Mouse (Mus musculus) hindlimb bud, embryonic 11.5 days (tissue): Measurements from ENCODE around the gene Pigb.

Experiments used
- DNase-seq: peaks from one replicate; pipeline ENCODE4 v3.0.0-alpha.2; 2012; ENCODE audit warnings: low read depth, low spot score; ENCODE audit errors: extremely low spot score

The Pigb gene

GRCm38 (mm10) chr9:72996806-72997205, 43.4 kb downstream of the Pigb start:
- no peak for DNase-seq

DNA sequence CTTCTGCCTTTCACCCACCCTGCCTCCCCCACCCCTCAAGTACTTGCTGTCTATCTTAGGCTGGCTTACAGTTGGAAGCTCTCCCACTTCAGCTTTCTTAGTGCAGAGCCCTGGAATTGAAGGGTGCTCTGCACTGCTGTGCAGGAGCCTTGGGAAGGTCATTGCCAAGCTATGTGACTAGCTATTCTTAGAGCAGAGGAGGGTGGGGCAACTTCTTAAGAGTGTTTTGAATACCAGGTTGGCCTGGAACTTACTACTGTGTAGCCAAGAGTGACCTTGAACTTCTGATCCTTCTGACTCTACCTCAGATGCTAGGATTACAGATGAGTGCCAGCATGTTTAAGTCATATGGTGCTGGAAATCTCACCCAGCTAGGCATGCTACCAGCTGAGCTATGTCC, 44.0 kb downstream of the Pigb start:
- DNase-seq = no peak

DNA sequence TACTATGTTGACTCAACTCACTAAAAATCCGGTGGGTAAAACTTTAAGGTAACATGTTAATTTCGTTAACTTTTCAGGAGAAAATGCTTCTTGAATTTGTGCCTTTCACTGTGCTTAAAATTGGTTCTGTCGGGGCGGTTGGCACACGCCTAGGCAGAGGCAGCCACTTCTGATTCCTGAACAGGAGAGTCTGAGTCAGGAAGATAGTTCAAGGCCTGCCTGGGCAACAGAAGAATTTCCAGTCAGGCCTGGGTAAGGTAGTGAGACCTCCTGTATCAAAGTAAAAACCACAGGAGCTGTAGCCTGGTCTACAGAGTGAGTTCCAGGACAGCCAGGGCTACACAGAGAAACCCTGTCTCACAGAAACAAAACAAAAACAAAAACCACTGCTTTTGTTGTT, 47.6 kb downstream of the Pigb start:
- DNase-seq = no peak

GRCm38 (mm10) chr9:72991420-72991819, 48.8 kb downstream of the Pigb start:
- no peak for DNase-seq

GRCm38 (mm10) chr9:72988706-72989105, 51.5 kb downstream of the Pigb start:
- DNase-seq = no peak

GRCm38 (mm10) chr9:72987703-72988102, 52.5 kb downstream of the Pigb start:
- DNase-seq = no peak

GRCm38 (mm10) chr9:72985250-72986220, 54.6 kb downstream of the Pigb start, which contains the start of the genes Ccpg1os and Ccpg1:
Gene Ccpg1os, minus strand, starts transcription at chr9:72985382.
Gene Ccpg1, plus strand, starts transcription at chr9:72985429.
- DNase-seq = peak; percentile 79

- no peak for DNase-seq
These were observed 57.1 kb downstream of the Pigb start for GRCm38 (mm10) chr9:72983066-72983465.

DNA sequence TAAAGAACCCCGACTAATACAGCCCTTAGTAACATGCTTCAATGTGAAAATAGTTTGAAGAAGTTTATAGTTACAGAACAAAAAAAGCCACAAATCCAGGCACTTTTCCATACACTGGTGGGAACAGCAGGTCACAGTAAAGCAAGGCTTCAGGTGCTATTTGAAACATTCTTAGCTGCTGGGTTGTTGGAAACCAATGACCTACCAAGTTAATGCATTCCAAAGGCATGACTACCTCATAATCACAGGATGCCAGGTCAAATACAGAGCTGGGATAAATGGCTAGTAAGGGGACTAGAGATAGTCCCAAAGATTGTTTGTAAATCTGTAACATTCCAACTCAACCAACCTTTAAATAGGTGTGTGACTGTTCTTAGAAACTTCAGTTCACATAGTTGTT, 64.9 kb downstream of the Pigb start:
- no peak for DNase-seq

GRCm38 (mm10) chr9:72974734-72975133, 65.4 kb downstream of the Pigb start:
- no peak for DNase-seq

GRCm38 (mm10) chr9:72972984-72973383, 67.2 kb downstream of the Pigb start:
- no peak for DNase-seq

- DNase-seq = no peak
These were observed 67.7 kb downstream of the Pigb start for GRCm38 (mm10) chr9:72972435-72972834.

DNA sequence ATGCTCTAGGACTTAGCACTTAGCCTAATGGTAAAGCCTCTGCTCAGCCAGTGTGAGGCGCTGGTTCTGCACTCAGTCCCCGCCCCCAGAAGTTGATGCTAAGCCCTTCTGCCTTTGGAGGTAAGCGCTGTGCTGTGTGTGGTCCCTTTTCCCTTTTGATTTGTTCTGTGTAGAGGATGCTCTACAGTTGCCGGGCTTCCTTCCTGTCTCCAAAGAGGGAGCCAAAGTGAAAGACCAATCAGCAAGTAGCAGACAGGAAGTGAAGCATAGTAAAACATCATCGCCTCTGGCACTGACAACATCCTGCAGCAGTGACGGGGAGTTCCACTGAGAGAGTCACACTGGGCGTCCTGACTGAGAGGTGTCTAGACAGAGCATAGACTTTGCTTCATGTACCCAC, 70.3 kb downstream of the Pigb start:
- no peak for DNase-seq

DNA sequence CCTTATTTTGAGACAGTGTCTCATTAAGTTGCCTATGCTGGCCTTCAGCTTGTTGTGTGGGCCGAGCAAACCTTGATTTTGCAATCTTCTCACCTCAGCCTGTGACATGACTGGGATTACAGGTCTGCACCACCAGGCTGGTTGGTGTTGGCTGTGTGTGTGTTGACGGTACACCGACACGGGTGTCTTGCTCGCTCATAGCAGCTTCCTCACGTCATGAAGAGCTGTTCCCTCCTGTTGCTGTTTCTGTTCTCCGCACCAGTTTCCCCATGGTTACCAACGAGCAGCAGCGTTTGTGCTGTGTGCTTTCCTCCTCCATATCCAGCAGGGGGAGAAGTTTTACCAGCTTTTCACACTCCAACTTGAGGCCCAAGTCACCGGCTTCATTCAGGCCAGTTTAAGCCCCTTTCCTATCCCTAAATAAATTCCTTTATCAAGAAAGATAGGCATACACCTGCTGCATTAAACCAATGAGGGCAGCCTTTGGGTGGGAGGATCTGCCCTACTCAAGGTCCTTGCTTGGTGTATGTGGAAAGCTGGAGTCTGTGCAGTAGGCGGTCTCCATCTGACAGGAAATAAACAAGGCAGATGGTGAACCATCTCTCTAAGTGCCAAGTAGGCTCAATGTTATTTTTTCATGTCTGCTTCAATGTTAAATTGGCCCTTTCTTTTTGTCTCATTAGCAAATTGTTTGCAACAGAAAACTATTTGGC, 71.7 kb downstream of the Pigb start:
- DNase-seq = no peak

DNA sequence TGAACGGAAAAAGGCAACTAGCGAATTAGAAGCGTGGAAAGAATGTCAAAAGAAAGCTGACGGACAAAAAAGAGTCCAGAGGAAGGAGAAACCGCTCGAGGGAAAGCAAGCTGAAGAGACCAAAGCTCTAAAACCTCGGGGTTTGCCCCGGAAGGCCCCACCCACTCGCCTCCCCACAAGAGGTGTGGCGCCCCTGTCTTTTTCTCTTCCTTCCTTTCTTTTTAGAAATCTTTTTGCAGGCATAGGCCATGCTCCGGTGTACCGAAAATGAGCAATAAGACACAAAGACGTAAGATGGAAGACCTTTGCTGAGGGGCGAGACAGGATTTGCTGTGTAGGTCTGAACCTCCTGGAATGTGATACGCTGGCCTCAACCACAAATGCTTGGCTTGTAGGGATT, 78.2 kb downstream of the Pigb start:
- no peak for DNase-seq

GRCm38 (mm10) chr9:72961346-72961745, 78.8 kb downstream of the Pigb start:
- DNase-seq = no peak

DNA sequence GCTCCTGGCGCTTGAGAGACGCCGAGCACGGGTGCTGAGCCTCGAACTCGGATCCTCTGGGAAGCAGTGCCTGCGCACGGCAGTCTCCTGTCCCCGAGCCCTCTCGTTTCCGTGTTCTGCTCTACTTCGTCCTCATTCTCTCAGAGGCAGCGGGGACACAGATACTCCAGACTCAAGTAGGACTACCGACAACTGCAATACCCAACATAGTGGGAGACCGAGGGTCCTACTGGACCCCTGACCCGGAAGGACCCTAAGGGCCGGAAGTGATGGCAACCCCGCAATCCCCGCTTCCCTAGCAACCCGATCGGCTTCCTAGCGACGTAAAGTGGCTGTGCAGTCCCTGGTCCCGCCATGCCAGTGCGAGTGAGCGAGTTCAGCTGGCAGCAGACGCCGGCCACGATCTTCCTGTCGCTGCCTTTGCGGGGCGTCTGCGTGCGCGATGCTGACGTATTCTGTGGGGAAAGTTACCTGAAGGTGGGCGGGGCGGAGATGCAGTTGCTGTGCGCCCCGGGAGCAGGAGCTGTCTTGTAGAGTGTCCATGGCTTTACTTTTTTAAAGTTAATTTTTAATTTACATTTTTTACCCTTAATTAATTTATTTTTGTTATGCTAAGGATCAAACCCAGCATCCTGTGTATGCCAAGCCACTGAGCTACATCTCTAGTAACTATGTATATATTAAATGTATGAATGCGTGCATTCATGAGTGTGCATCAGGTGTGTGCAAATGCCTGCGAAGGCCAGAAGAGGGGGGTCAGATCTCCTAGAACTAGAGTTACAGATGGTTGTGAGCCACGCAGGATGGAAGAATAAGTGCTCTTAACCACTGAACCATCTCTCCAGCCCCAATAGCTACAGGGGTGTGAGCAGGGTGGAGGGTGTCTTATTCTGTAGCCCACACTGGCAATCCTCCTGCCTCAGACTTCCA, 81.4 kb downstream of the Pigb start, which contains the start of the genes Dyx1c1 and Gm44503:
Gene Dyx1c1 (plus strand): TSS at position 265 of the 930 bp plus-strand sequence.
Gene Gm44503 (plus strand): TSS at position 332 of the 930 bp plus-strand sequence.
- DNase-seq = peak; percentile 63
